Mouse (Mus musculus): ENCODE measurements around the gene Cyp3a41b.
"Not testable (repeated sequence)": the region's sequence is repeated elsewhere in the genome, so short reads cannot be mapped to it uniquely, and the experiment has no call there.

Gene Cyp3a41b

DNA sequence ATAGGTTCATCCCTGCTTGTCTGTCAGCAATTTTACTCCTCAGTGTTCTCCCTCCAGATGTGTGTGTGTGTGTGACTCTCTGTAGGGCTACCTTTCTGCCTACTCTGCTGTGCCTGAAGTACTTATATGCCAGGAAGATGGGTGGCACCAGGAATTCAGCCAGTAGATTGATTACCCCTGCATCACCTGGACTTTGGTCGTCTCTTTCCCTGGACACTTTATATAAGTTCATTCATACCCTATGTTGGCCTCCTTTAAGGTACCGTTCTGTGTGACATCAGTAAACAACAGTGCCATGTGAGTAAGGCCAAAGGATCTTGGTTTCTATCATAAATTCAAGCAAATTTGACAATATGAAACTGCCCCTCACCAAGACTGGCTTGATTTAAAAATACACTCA lies at the start of gene Cyp3a41b:
Cyp3a41b (minus strand) TSS at position 101 of the 400 bp plus-strand sequence.
- not testable (repeated sequence) for DNase-seq (ENCODE audit: inconsistent age in 2 of 2, low spot score in 1 of 2)

DNA sequence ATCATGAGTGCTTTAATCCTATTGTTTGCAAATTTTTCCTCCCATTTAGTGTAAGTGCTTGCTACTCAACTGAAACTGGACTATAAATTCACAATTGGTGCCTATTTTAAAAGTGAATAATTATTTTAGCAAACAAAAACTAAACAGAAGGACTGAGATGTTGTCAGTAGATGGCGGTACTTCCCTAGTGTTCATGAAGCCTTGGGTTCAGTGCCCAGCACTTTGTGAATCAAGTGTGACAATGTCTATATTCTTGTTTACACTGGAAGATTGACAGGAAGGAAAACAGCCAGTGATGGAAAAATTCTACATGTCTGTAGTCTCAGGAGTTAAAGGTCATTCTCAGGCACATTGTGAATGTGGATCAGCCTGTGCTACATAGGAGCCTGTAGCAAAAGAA lies 47.8 kb upstream of the Cyp3a41b start:
- peak in 1 of 2 experiments; percentile 59 for DNase-seq (ENCODE audit: inconsistent age in 2 of 2, low spot score in 1 of 2)

DNA sequence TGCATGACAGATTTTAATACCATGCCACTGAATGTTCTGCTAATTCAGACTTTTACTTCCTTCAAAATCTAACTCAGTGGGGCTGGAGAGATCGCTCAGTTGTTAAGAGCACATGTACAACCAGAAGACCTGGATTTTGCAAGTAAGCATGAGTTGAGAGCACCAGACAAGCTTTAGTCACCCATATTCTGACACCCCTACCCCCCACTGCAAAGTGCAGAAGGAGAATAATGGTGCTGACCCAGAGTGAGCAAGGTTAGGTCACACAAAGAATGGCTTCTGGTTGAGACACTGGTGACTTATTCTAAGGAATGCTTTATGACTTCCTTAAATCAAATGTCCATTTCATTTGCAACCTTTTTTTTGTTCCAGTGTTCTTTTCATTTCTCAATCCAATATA lies 20.4 kb upstream of the Cyp3a41b start:
- peak; percentile 6 to 70 for DNase-seq (ENCODE audit: inconsistent age in 2 of 2, low spot score in 1 of 2)

DNA sequence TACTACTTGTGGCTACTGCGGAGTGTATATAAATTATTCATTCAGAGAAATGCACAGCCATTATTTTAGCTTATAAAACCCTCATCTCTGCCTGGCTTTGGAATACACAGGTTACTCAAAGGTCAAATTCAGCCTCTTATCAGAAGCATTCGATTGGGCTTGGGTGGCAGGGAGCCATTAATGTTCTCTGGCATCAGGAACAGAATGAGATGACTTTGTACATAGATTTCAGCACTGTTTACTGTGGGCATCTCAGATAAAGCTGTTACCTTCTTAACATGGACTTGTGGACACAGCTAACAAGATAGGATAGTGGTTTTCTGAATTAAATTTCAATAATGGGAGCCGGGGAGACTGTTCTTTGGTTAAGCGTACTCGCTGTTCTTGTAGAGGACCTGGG lies 13.3 kb upstream of the Cyp3a41b start:
- not testable (repeated sequence) for DNase-seq (ENCODE audit: inconsistent age in 2 of 2, low spot score in 1 of 2)

DNA sequence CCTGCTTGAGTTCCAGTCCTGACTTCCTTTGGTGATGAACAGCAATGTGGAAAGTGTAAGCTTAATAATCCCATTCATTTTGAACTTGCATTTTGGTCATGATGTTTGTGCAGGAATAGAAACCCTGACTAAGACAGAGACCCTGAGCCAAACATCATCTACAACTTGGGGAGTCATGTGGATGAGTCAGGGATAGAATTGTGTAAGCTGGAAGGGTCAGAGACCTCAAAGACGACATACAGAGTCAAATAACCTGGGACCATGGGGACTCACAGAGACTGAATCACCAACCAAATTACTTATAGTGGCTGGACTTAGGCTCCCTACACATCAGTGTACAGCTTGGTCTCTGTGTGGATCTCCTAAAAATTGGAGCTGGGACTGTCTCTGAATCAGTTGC lies 7.2 kb downstream of the Cyp3a41b start:
- DNase-seq (ENCODE audit: inconsistent age in 2 of 2, low spot score in 1 of 2): peak in 1 of 2 experiments; percentile 64

DNA sequence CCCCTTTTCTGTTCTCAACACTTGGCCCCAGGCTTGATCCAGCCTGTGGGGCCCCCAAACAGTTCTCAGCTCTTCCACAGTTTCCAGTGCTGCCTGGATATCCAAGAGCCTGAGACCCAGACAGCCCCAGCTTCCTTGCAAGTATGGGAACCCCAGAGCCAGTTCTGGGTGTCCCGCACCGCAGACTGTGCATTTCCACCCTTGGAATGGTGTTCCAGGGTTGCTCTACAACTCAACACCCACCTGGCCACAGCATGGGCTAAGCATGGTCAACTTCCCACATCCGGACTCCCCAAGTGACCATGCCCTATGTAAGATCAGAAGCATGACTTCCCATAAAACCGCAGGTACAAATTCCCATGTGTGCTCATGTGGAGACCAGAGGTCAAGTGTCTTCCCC lies 8.9 kb downstream of the Cyp3a41b start:
- not testable (repeated sequence) for DNase-seq (ENCODE audit: inconsistent age in 2 of 2, low spot score in 1 of 2)

DNA sequence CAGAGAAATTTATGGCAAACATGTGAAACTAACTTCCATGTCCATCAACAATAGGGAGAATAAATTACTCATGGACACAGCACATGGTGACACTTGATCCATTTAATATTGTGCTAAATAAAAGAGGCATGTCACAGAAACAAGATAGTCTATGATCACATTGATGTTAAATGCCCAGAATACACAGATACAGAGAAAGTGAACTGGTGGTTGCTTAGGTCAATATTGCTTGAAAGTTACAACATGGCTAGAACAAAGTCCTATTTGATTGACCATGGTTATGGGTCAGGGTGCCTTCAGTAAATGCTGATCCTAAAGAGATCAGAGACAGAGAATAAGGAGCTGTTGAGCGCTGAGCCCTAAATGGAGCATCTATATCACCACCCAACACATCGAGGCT lies 12.6 kb downstream of the Cyp3a41b start:
- DNase-seq (ENCODE audit: inconsistent age in 2 of 2, low spot score in 1 of 2): not testable (repeated sequence)
